Mouse (Mus musculus) heart, embryonic 14.5 days (tissue): Measurements from ENCODE around the gene E130308A19Rik. TPM values are rescaled to one million over a fixed set of nuclear protein-coding genes. Genes with fewer than 3 reads are reported as not detected.

Experiments used
- ATAC-seq: fragments of 200-750 bp; cut with Nextera tagmentation; 2 replicates; pipeline ENCODE4 v1.8.0; 2017; ENCODE audit warnings: low read depth, moderate TSS enrichment; ENCODE audit not compliant: insufficient number of reproducible peaks, insufficient read depth, low FRiP score
- H3K27ac ChIP-seq, 2 experiments: fragments of 200-500 bp in 1 of 2; fragments of 300-500 bp in 1 of 2; sonication (generic) in 1 of 2; replicated peaks in 1 of 2; 2 replicates each; pipeline ENCODE4 v1.5.1; 2012 to 2014; ENCODE audit warnings: low read depth in 2 of 2, low read length in 2 of 2, control low read depth in 1 of 2, mild to moderate bottlenecking in 1 of 2, mixed read lengths in 1 of 2; ENCODE audit not compliant: control insufficient read depth in 1 of 2, insufficient read depth in 1 of 2
- H3K27me3 ChIP-seq: fragments of 300-500 bp; sonication (generic); 2 replicates; pipeline ENCODE4 v1.6.1; 2014; ENCODE audit warnings: mild to moderate bottlenecking, low read length, control low read depth; ENCODE audit not compliant: control insufficient read depth, insufficient read depth
- H3K36me3 ChIP-seq: fragments of 300-500 bp; sonication (generic); 2 replicates; pipeline ENCODE4 v1.6.1; 2014; ENCODE audit warnings: mild to moderate bottlenecking, control low read depth, low read length, mixed read lengths; ENCODE audit not compliant: control insufficient read depth, insufficient read depth
- H3K4me1 ChIP-seq, 2 experiments: fragments of 200-500 bp in 1 of 2; fragments of 300-500 bp in 1 of 2; sonication (generic) in 1 of 2; 2 replicates each; pipeline ENCODE4 v1.6.1; 2012 to 2014; ENCODE audit warnings: low read length in 2 of 2, control low read depth in 1 of 2, mixed read lengths in 1 of 2; ENCODE audit not compliant: control insufficient read depth in 2 of 2, insufficient read depth in 2 of 2
- H3K4me2 ChIP-seq: fragments of 300-500 bp; sonication (generic); 2 replicates; pipeline ENCODE4 v1.6.1; 2014; ENCODE audit warnings: mild to moderate bottlenecking, low read length
- H3K4me3 ChIP-seq, 2 experiments: fragments of 200-500 bp in 1 of 2; fragments of 300-500 bp in 1 of 2; sonication (generic) in 1 of 2; 2 replicates each; pipeline ENCODE4 v1.5.1; 2012 to 2014; ENCODE audit warnings: low read length in 2 of 2, mild to moderate bottlenecking in 2 of 2, control low read depth in 1 of 2, low read depth in 1 of 2, moderate library complexity in 1 of 2; ENCODE audit not compliant: control insufficient read depth in 1 of 2, insufficient read depth in 1 of 2
- H3K9ac ChIP-seq: fragments of 300-500 bp; sonication (generic); 2 replicates; pipeline ENCODE4 v1.6.1; 2014; ENCODE audit warnings: mild to moderate bottlenecking, low read length
- H3K9me3 ChIP-seq: fragments of 300-500 bp; sonication (generic); 2 replicates; pipeline ENCODE4 v1.6.1; 2016; ENCODE audit warnings: low read length, control low read depth; ENCODE audit not compliant: control insufficient read depth
- WGBS: fragments of 180-500 bp; shearing (Covaris S2); extraction: QIAGEN DNeasy Blood & Tissue Kit; methylation state at CpG from one replicate; pipeline ENCODE4 v1.1.7; 2014; 5-methylcytosine and 5-hydroxymethylcytosine counted together
- polyA plus RNA-seq: library from polyadenylated mRNA; unstranded; fragments of >200 nt; fragmentation: Nextera tagmentation; extraction: Ambion mirVana; gene quantifications from 2 replicates; pipeline ENCODE4 v1.2.1, GENCODE M21; 2014

Gene E130308A19Rik
- polyA plus RNA-seq, 1 experiment from 2014 or later = 27.7 TPM

GRCm38 (mm10) chr4:59640720-59641119, 14.7 kb downstream of the E130308A19Rik start:
- no peak overlapping the region for H3K4me2 ChIP-seq
- no peak for ATAC-seq
- H3K9me3 ChIP-seq = no peaks in the 10 kb centered on the region
- H3K27me3 ChIP-seq = no peaks in the 10 kb centered on the region
- H3K9ac ChIP-seq = no peak overlapping the region
- H3K4me1 ChIP-seq = peaks cover 16 to 27% of the 10 kb centered on the region in 2 experiments
- H3K27ac ChIP-seq = peak overlapping the region in 1 of 2 experiments; percentile 14; a peak in 1 of 4 replicates
- H3K36me3 ChIP-seq = no peaks in the 10 kb centered on the region
- H3K4me3 ChIP-seq = no peak overlapping the region
- WGBS = 61% methylated on average over 2 of the region's 2 CpGs

- ATAC-seq = no peak
- Histone ChIP-seq H3K27ac (no peak overlapping the region), H3K4me1 (peaks cover 13 to 24% of the 10 kb centered on the region in 2 experiments), H3K4me3 (no peak overlapping the region), H3K36me3 (no peaks in the 10 kb centered on the region), H3K4me2 (no peak overlapping the region), H3K27me3 (no peaks in the 10 kb centered on the region), H3K9ac (no peak overlapping the region), H3K9me3 (no peaks in the 10 kb centered on the region)
- 87% methylated on average over 3 of the region's 3 CpGs for WGBS
These were observed 16.0 kb downstream of the E130308A19Rik start for GRCm38 (mm10) chr4:59642039-59642438.

- Histone ChIP-seq H3K9me3 (no peaks in the 10 kb centered on the region), H3K4me1 (peaks cover 13 to 24% of the 10 kb centered on the region in 2 experiments), H3K36me3 (no peaks in the 10 kb centered on the region), H3K9ac (no peak overlapping the region), H3K4me2 (no peak overlapping the region), H3K27ac (no peak overlapping the region), H3K27me3 (no peaks in the 10 kb centered on the region), H3K4me3 (no peak overlapping the region)
- no peak for ATAC-seq
- 92% methylated on average over 2 of the region's 2 CpGs for WGBS
These were observed 16.6 kb downstream of the E130308A19Rik start for GRCm38 (mm10) chr4:59642657-59643056.

- Histone ChIP-seq H3K27me3 (no peaks in the 10 kb centered on the region), H3K27ac (no peak overlapping the region), H3K9me3 (no peaks in the 10 kb centered on the region), H3K9ac (no peak overlapping the region), H3K4me2 (no peak overlapping the region), H3K4me1 (peaks cover 9 to 14% of the 10 kb centered on the region in 2 experiments), H3K4me3 (no peak overlapping the region), H3K36me3 (no peaks in the 10 kb centered on the region)
- ATAC-seq = no peak
- 85% methylated on average over 3 of the region's 3 CpGs for WGBS
These were observed 18.4 kb downstream of the E130308A19Rik start for GRCm38 (mm10) chr4:59644431-59644830.

- no peak for ATAC-seq
- H3K4me1 ChIP-seq = peaks cover 7 to 9% of the 10 kb centered on the region in 2 experiments
- no peaks in the 10 kb centered on the region for H3K36me3 ChIP-seq
- H3K4me3 ChIP-seq = no peak overlapping the region
- H3K9me3 ChIP-seq = no peaks in the 10 kb centered on the region
- H3K9ac ChIP-seq = no peak overlapping the region
- 91% methylated on average over 4 of the region's 4 CpGs for WGBS
- H3K4me2 ChIP-seq = no peak overlapping the region
- no peaks in the 10 kb centered on the region for H3K27me3 ChIP-seq
- H3K27ac ChIP-seq = no peak overlapping the region
These were observed 19.0 kb downstream of the E130308A19Rik start for GRCm38 (mm10) chr4:59644992-59645391.

GRCm38 (mm10) chr4:59645610-59646009, 19.6 kb downstream of the E130308A19Rik start:
- H3K4me3 ChIP-seq = no peak overlapping the region
- no peak overlapping the region for H3K27ac ChIP-seq
- no peaks in the 10 kb centered on the region for H3K9me3 ChIP-seq
- no peak for ATAC-seq
- no peaks in the 10 kb centered on the region for H3K36me3 ChIP-seq
- H3K27me3 ChIP-seq = no peaks in the 10 kb centered on the region
- no peak overlapping the region for H3K4me2 ChIP-seq
- 84% methylated on average over 2 of the region's 2 CpGs for WGBS
- no peak overlapping the region for H3K9ac ChIP-seq
- peaks cover 3 to 4% of the 10 kb centered on the region in 2 experiments for H3K4me1 ChIP-seq

- Histone ChIP-seq H3K4me2 (no peak overlapping the region), H3K36me3 (no peaks in the 10 kb centered on the region), H3K9me3 (no peaks in the 10 kb centered on the region), H3K9ac (no peak overlapping the region), H3K27me3 (no peaks in the 10 kb centered on the region), H3K4me3 (no peak overlapping the region), H3K4me1 (peaks cover 0 to 2% of the 10 kb centered on the region in 2 experiments; a peak in 3 of 4 replicates), H3K27ac (no peak overlapping the region)
- 55% methylated on average over 10 of the region's 10 CpGs for WGBS
- no peak for ATAC-seq
These were observed 20.1 kb downstream of the E130308A19Rik start for GRCm38 (mm10) chr4:59646020-59646696.

- 67% methylated on average over 5 of the region's 5 CpGs for WGBS
- Histone ChIP-seq H3K36me3 (no peaks in the 10 kb centered on the region), H3K4me2 (no peak overlapping the region), H3K27me3 (no peaks in the 10 kb centered on the region), H3K4me1 (peaks cover 0 to 4% of the 10 kb centered on the region in 2 experiments; a peak in 2 of 4 replicates), H3K9me3 (no peaks in the 10 kb centered on the region), H3K27ac (no peak overlapping the region), H3K9ac (no peak overlapping the region), H3K4me3 (no peak overlapping the region)
- ATAC-seq = no peak
These were observed 23.1 kb downstream of the E130308A19Rik start for GRCm38 (mm10) chr4:59649119-59649518.
